Mouse (Mus musculus): ENCODE data around the gene Pnmal1. TPM values are rescaled to one million over a fixed set of nuclear protein-coding genes. Genes with fewer than 3 reads are reported as not detected.
"Not testable (repeated sequence)": the region's sequence is repeated elsewhere in the genome, so short reads cannot be mapped to it uniquely, and the experiment has no call there.

Pnmal1 gene
- polyA plus RNA-seq, 1 experiment from 2014 or later: 2.9 TPM

DNA sequence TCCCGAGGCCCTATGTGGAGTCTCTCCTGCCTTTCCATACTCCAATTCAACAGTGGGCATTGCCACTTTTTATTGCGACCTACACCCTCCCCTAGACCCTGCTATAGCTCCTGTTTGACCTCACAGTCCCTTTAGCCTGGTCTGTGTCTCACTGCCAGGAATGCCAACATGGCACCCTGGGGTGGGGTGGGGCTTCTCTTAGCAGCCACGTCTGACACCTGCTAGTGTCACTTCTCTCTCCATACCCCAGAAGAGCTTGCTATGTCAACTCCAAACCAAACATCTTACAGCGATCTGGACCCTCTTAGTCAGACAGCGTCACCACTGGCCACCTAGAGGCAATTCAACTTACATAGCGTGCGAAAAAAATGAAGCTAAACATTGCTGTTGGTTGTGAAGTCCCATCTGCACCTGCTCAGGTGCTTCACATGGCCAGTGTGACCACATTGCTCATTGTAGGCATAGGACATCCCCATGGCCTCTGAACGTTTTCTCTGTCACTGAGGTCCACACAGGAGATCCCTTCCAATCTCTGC is 10.5 kb upstream of the Pnmal1 start:
- Histone ChIP-seq H3K27ac (ENCODE audit: low read length) (no peak overlapping the region), H3K9me3 (ENCODE audit: control insufficient read depth, low read length) (no peaks in the 10 kb centered on the region), H3K4me2 (ENCODE audit: low read depth, low read length) (no peak overlapping the region), H3K4me1 (ENCODE audit: control insufficient read depth, insufficient read depth, low read length) (peaks cover 48% of the 10 kb centered on the region), H3K9ac (ENCODE audit: low read depth, low read length) (no peak overlapping the region), H3K4me3 (ENCODE audit: low read length) (no peak overlapping the region), H3K27me3 (replicated peaks; ENCODE audit: control insufficient read depth, insufficient read depth, low read length) (peaks cover 34% of the 10 kb centered on the region), H3K36me3 (ENCODE audit: control insufficient read depth, insufficient read depth, low read length) (no peaks in the 10 kb centered on the region)
- 68% methylated on average over 8 of the region's 8 CpGs for WGBS
- ATAC-seq: no peak

DNA sequence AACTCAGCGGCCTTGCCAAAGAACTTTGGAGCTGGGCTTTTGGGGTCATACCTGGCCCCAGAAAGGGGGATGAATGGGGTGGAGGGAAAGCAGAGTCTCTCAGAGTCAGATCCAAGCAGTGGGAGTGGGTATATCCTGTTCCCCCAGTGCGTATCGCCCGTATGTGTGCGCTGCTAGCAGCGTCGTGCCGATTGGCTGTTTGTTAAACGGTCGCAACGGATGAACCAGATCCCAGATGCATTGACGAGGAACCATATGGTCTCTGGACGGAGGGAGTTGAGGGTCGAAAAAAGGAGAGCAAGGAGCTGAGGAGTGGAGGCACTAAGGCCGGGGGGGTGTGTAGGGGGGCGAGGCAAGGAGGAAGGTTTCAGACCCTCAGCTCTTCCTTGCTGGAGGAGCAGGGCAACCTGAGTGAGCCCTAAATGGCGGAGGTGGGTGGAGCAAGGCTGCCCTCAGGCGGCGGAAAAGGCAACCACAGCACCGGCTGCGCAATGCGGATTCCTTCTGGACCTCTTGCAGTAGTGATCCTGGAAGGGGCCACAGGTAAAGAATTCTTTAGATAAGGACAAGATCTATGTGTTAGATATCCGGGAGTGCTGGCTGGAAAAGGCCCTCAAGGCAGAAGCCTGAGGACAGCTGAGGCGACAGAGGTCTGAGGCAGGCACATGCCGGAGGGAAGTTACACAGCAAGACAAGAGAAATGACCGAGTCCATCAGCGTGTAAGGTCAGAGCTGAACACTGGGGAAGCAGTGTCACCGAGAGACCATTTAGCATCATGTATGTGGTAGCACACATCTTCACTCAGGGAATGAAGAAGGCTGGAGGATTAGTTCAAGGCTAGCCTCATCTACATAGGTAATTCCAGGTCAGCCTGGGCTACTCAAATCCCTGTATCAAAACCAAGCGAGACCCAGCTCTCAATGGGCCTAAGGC is 9.3 kb upstream of the Pnmal1 start:
- Histone ChIP-seq H3K36me3 (ENCODE audit: control insufficient read depth, insufficient read depth, low read length) (no peaks in the 10 kb centered on the region), H3K9me3 (ENCODE audit: control insufficient read depth, low read length) (no peaks in the 10 kb centered on the region), H3K27me3 (replicated peaks; ENCODE audit: control insufficient read depth, insufficient read depth, low read length) (peaks cover 27% of the 10 kb centered on the region), H3K4me2 (ENCODE audit: low read depth, low read length) (peak overlapping the region; percentile 71), H3K4me1 (ENCODE audit: control insufficient read depth, insufficient read depth, low read length) (peaks cover 37% of the 10 kb centered on the region), H3K4me3 (ENCODE audit: low read length) (peak overlapping the region; percentile 33), H3K27ac (ENCODE audit: low read length) (no peak overlapping the region), H3K9ac (ENCODE audit: low read depth, low read length) (peak overlapping the region; percentile 46)
- ATAC-seq: peak; percentile 43
- 10% methylated on average over 29 of the region's 29 CpGs for WGBS

DNA sequence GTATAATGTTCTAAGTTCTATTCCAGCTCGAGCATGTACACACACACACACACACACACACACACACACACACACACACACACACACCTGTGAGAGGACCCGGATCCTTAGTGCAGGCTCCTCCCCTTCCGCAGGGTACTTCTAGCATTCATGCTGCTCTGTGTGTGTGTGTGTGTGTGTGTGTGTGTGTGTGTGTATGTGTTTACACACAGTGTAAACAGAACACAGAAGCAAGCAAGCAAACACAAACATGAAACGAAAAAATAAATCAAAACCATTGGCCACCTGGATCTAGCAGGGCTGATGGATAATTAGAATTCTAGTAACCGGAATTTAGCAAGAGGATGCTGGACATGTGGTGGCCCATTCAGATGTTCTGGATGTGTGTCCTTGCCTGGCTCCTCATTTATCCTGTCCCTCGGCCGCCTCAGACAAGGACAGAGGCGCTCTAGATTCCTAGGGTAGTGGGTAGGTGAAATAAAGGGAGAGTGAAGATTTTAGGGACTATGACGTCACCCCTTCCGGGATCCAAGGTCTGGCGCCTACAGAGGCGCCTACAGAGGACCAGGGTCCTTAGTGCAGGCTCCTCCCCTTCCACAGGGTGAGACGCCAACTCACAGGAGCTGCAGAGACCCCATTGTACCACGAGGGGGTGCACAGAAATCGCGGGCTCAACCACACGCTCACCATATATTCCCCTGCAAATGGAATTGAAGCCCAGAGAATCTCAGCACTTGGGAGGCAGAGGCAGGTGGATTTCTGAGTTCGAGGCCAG is 8.4 kb upstream of the Pnmal1 start:
- no peak overlapping the region for H3K9ac ChIP-seq (ENCODE audit: low read depth, low read length)
- no peaks in the 10 kb centered on the region for H3K36me3 ChIP-seq (ENCODE audit: control insufficient read depth, insufficient read depth, low read length)
- H3K4me2 ChIP-seq (ENCODE audit: low read depth, low read length): no peak overlapping the region
- 27% methylated on average over 18 of the region's 18 CpGs for WGBS
- peaks cover 19% of the 10 kb centered on the region for H3K27me3 ChIP-seq (replicated peaks; ENCODE audit: control insufficient read depth, insufficient read depth, low read length)
- H3K9me3 ChIP-seq (ENCODE audit: control insufficient read depth, low read length): no peaks in the 10 kb centered on the region
- H3K4me1 ChIP-seq (ENCODE audit: control insufficient read depth, insufficient read depth, low read length): peaks cover 29% of the 10 kb centered on the region
- H3K27ac ChIP-seq (ENCODE audit: low read length): no peak overlapping the region
- no peak overlapping the region for H3K4me3 ChIP-seq (ENCODE audit: low read length)
- peak; percentile 70 for ATAC-seq

DNA sequence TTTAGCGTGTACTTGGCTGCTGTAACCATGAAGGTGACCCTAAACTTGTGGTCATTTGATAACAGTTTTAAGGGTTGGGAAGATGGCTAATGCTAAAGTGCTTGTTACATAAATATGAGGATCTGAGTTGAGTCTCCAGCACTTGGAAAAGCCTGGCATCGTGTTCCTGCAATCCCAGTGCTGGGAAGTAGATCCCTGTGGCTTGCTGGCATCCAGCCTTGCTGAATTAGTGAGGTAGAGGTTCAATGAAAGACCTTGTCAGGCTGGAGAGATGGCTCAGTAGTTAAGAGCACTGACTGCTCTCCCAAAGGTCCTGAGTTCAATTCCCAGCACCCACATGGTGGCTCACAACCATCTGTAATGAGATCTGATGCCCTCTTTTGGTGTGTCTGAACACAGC is 5.7 kb upstream of the Pnmal1 start:
- H3K4me1 ChIP-seq (ENCODE audit: control insufficient read depth, insufficient read depth, low read length); H3K4me2 ChIP-seq (ENCODE audit: low read depth, low read length); H3K9ac ChIP-seq (ENCODE audit: low read depth, low read length); H3K27ac ChIP-seq (ENCODE audit: low read length); H3K36me3 ChIP-seq (ENCODE audit: control insufficient read depth, insufficient read depth, low read length); H3K4me3 ChIP-seq (ENCODE audit: low read length); H3K9me3 ChIP-seq (ENCODE audit: control insufficient read depth, low read length); ATAC-seq; H3K27me3 ChIP-seq (replicated peaks; ENCODE audit: control insufficient read depth, insufficient read depth, low read length): not testable (repeated sequence)
- 63% methylated on average over 2 of the region's 2 CpGs for WGBS

DNA sequence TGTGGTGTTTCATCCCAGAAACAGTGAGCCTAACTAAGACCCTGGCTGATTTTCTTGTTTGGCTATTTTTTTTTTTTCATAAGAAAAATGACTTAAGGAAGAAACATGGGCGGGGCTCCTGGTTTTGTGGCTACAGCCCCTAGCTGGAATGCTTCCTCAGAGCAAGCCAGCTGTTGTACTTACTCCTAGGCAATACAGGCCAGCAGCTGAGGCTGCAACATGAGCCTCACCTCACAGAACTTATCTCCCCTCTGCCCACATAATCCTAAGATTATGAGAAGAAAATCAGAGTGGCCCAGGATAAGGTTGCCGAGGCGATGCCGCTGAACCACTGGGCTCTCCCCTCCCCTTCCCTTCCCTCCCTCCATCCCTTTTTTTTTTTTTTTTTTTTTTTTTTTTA is 3.8 kb upstream of the Pnmal1 start:
- 84% methylated on average over 4 of the region's 4 CpGs for WGBS
- Histone ChIP-seq H3K4me2 (ENCODE audit: low read depth, low read length) (no peak overlapping the region), H3K27ac (ENCODE audit: low read length) (no peak overlapping the region), H3K4me1 (ENCODE audit: control insufficient read depth, insufficient read depth, low read length) (no peaks in the 10 kb centered on the region), H3K4me3 (ENCODE audit: low read length) (no peak overlapping the region), H3K36me3 (ENCODE audit: control insufficient read depth, insufficient read depth, low read length) (no peaks in the 10 kb centered on the region), H3K9ac (ENCODE audit: low read depth, low read length) (no peak overlapping the region), H3K9me3 (ENCODE audit: control insufficient read depth, low read length) (no peaks in the 10 kb centered on the region), H3K27me3 (replicated peaks; ENCODE audit: control insufficient read depth, insufficient read depth, low read length) (no peaks in the 10 kb centered on the region)
- ATAC-seq: no peak

DNA sequence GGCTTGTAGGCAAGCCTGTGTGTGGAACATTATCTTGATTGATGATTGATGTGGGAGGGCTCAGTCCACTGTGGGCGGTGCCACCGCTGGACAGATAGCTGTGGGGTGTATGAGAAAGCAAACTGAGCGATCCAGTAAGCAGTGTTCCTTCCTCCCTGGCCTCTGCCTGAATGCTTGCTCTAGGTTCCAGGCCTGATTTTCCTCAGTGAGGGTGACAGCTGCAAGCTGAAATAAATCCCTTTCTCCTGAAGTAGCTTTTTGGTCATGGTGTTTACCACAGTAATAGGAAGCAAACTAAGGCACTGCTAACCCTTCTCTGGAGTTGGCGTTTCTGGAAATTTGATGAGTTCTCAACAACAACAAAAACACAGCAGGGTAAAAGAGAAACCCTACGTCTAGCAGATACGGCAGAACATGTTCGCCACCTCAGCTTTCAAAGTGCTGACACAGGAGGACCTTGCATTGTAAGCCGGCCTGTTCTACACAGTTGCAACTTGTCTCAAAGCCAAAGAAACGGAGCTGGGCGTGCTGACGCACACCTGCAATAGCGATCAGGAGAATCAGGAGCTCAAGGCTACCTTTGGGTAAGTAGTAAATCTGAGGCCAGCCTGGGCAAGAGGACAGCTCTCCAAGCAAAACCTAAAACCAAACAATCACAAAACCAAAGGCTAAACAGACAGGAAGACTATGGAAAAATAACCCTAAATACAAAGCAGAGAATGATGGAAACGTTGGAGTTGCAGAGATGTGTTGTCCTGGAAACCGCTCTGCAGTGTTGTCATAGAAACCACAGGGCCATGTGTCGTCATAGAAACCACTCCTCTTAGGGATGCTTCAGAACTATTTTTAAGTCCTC is 2.8 kb upstream of the Pnmal1 start:
- 61% methylated on average over 15 of the region's 15 CpGs for WGBS
- H3K27me3 ChIP-seq (replicated peaks; ENCODE audit: control insufficient read depth, insufficient read depth, low read length): no peaks in the 10 kb centered on the region
- no peak overlapping the region for H3K27ac ChIP-seq (ENCODE audit: low read length)
- H3K9ac ChIP-seq (ENCODE audit: low read depth, low read length): no peak overlapping the region
- H3K4me3 ChIP-seq (ENCODE audit: low read length): no peak overlapping the region
- no peak overlapping the region for H3K4me2 ChIP-seq (ENCODE audit: low read depth, low read length)
- ATAC-seq: no peak
- no peaks in the 10 kb centered on the region for H3K36me3 ChIP-seq (ENCODE audit: control insufficient read depth, insufficient read depth, low read length)
- no peaks in the 10 kb centered on the region for H3K9me3 ChIP-seq (ENCODE audit: control insufficient read depth, low read length)
- H3K4me1 ChIP-seq (ENCODE audit: control insufficient read depth, insufficient read depth, low read length): peaks cover 5% of the 10 kb centered on the region

DNA sequence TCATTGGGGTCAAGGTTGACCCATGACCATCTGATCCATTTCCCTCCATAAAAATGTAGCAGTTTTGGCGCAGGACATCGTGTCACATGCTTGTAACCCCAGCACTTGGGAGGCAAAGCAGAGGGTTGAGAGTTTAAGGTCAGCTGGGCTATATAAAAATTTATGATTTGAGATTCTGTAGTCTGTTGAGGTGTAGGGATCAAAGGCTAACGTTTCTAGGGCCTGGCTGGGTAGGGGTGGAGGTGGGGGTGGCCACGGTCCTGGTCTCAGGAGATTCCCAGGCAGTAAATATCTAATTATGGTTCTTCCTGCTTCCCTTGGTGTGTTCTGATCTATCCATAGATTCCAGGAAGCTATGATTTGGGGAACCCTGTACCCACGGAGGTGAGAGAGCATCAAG is 2.2 kb downstream of the Pnmal1 start:
- H3K9ac ChIP-seq (ENCODE audit: low read depth, low read length): no peak overlapping the region
- no peak overlapping the region for H3K4me3 ChIP-seq (ENCODE audit: low read length)
- no peaks in the 10 kb centered on the region for H3K27me3 ChIP-seq (replicated peaks; ENCODE audit: control insufficient read depth, insufficient read depth, low read length)
- H3K36me3 ChIP-seq (ENCODE audit: control insufficient read depth, insufficient read depth, low read length): no peaks in the 10 kb centered on the region
- WGBS: 64% methylated on average over 5 of the region's 5 CpGs
- H3K4me1 ChIP-seq (ENCODE audit: control insufficient read depth, insufficient read depth, low read length): peaks cover 15% of the 10 kb centered on the region
- H3K27ac ChIP-seq (ENCODE audit: low read length): no peak overlapping the region
- H3K4me2 ChIP-seq (ENCODE audit: low read depth, low read length): no peak overlapping the region
- ATAC-seq: peak; percentile 83
- H3K9me3 ChIP-seq (ENCODE audit: control insufficient read depth, low read length): no peaks in the 10 kb centered on the region

DNA sequence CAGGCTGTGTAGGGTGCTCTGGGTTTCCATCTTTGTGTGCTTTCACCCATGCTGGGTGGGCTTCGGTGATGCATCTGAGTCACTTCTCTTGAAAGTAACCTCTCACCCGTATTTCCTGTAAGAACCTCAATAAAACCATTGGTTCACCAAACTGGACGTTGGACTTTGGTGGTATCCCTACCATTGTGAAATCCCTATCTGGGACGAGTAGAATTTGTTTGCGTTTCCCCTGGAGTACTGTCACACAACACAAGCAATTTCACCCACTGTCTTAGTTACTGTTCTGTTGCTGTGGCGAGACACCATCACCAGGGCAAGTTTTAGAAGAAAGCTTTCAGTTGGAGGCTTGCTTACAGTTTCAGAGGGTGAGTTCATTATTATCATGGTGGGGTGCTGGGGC is 8.9 kb downstream of the Pnmal1 start:
- Histone ChIP-seq H3K4me2 (ENCODE audit: low read depth, low read length) (no peak overlapping the region), H3K9ac (ENCODE audit: low read depth, low read length) (no peak overlapping the region), H3K9me3 (ENCODE audit: control insufficient read depth, low read length) (0 out of 2 replicates have a peak, but pooled peaks cover 5% of the 10 kb centered on the region), H3K27me3 (replicated peaks; ENCODE audit: control insufficient read depth, insufficient read depth, low read length) (no peaks in the 10 kb centered on the region), H3K4me3 (ENCODE audit: low read length) (no peak overlapping the region), H3K36me3 (ENCODE audit: control insufficient read depth, insufficient read depth, low read length) (no peaks in the 10 kb centered on the region), H3K4me1 (ENCODE audit: control insufficient read depth, insufficient read depth, low read length) (0 out of 2 replicates have a peak, but pooled peaks cover 6% of the 10 kb centered on the region), H3K27ac (ENCODE audit: low read length) (no peak overlapping the region)
- WGBS: 73% methylated on average over 6 of the region's 6 CpGs
- ATAC-seq: 0 out of 2 replicates have a peak, but pooled peaks have one; percentile 24

Data from intestine, embryonic 16.5 days (tissue).